Mouse (Mus musculus) lung, adult 2 months (tissue): Measurements from ENCODE around the gene Ncmap.

Source experiments
- CTCF ChIP-seq: fragments of 200-500 bp; IDR thresholded peaks from 2 replicates; pipeline ENCODE4 v1.5.1; 2011; ENCODE audit warnings: mild to moderate bottlenecking, low read length, control low read depth; ENCODE audit not compliant: insufficient read depth
- POLR2A ChIP-seq: fragments of 200-500 bp; IDR thresholded peaks from 2 replicates; pipeline ENCODE4 v1.6.1; 2011; ENCODE audit warnings: low read depth, mild to moderate bottlenecking, control low read depth, low read length, borderline replicate concordance; ENCODE audit errors: extremely low read depth

- TF ChIP-seq CTCF (no peak), POLR2A (no peak)
Observed at GRCm38 (mm10) chr4:135355886-135356550, 42.0 kb downstream of the Ncmap start.
